ENCODE assay signal across 7 mouse cellular contexts in genomic region chr11:75880064-75880463, GRCm38 (mm10). TPM values are rescaled to one million over a fixed set of nuclear protein-coding genes. Genes with fewer than 3 reads are reported as not detected.
DNase-seq lines count a peak whose midpoint lies in the region; ATAC-seq and TF ChIP-seq lines count a peak whose summit lies in the region.

No protein-coding gene starts in this region.

- TF ChIP-seq CTCF in stomach, postnatal 0 days (IDR thresholded peaks at IDR 0.05; ENCODE audit: low read depth) = no peak
- no peak for TF ChIP-seq CTCF in layer of hippocampus, adult 2 months (conservative IDR thresholded peaks at IDR 0.05)

- 53% methylated on average over 8 of the region's 8 CpGs for WGBS in stomach, embryonic 14.5 days
- 42% methylated on average over 8 of the region's 8 CpGs for WGBS in stomach, postnatal 0 days
- WGBS in liver, embryonic 11.5 days = 73% methylated on average over 8 of the region's 8 CpGs

- no peak overlapping the region for H3K4me2 ChIP-seq in stomach, embryonic 14.5 days (replicated peaks; ENCODE audit: low read depth, low read length)
- no peak overlapping the region for H3K4me2 ChIP-seq in stomach, postnatal 0 days (replicated peaks; ENCODE audit: low read depth)
- no peak overlapping the region for H3K4me2 ChIP-seq in liver, embryonic 11.5 days

- H3K9me3 ChIP-seq in stomach, embryonic 14.5 days (ENCODE audit: control insufficient read depth, low read depth, low read length) = no peaks in the 10 kb centered on the region
- H3K9me3 ChIP-seq in stomach, postnatal 0 days (ENCODE audit: control insufficient read depth, low read length) = no peaks in the 10 kb centered on the region
- H3K9me3 ChIP-seq in liver, embryonic 11.5 days (ENCODE audit: control insufficient read depth, low read length) = no peaks in the 10 kb centered on the region

- ATAC-seq in stomach, embryonic 14.5 days (ENCODE audit: insufficient number of reproducible peaks, insufficient read depth, low FRiP score, low read depth) = no peak
- no peak for ATAC-seq in stomach, postnatal 0 days (ENCODE audit: low FRiP score, low TSS enrichment)
- ATAC-seq in liver, embryonic 11.5 days (replicated peaks; ENCODE audit: low FRiP score) = no peak

- no peak for TF ChIP-seq EP300 in stomach, postnatal 0 days (optimal IDR thresholded peaks at IDR 0.05)

- H3K4me3 ChIP-seq in stomach, embryonic 14.5 days (ENCODE audit: low read depth, low read length) = no peak overlapping the region
- H3K4me3 ChIP-seq in stomach, postnatal 0 days (ENCODE audit: low read depth, low read length) = no peak overlapping the region
- no peak overlapping the region for H3K4me3 ChIP-seq in layer of hippocampus, adult 2 months
- no peak overlapping the region for H3K4me3 ChIP-seq in liver, embryonic 11.5 days (ENCODE audit: low read depth, low read length)

- H3K9ac ChIP-seq in stomach, embryonic 14.5 days (replicated peaks; ENCODE audit: low read depth, low read length) = no peak overlapping the region
- no peak overlapping the region for H3K9ac ChIP-seq in stomach, postnatal 0 days (ENCODE audit: low read length)
- no peak overlapping the region for H3K9ac ChIP-seq in liver, embryonic 11.5 days (ENCODE audit: low read depth, low read length)

- DNase-seq in stomach, postnatal 0 days (ENCODE audit: low spot score) = no peak
- peak; percentile 62 to 73 for DNase-seq in cerebellum, postnatal 10 days
- DNase-seq in layer of hippocampus, adult 2 months (ENCODE audit: low spot score in 2 of 2) = peak; percentile 67 to 68
- DNase-seq in right cerebral cortex, postnatal 36 days (ENCODE audit: low spot score in 2 of 2) = peak; percentile 38 to 64
- no peak for DNase-seq in liver, embryonic 11.5 days (ENCODE audit: low spot score)
- no peak for DNase-seq in thymus, postnatal 0 days (ENCODE audit: low spot score)

- peak overlapping the region; percentile 17; the same call in 1 of the 2 replicates for H3K27ac ChIP-seq in stomach, embryonic 14.5 days (ENCODE audit: low read length)
- no peak overlapping the region for H3K27ac ChIP-seq in stomach, postnatal 0 days (replicated peaks)
- 0 out of 2 replicates have a peak overlapping the region, but pooled peaks have one; percentile 9 for H3K27ac ChIP-seq in layer of hippocampus, adult 2 months
- no peak overlapping the region for H3K27ac ChIP-seq in liver, embryonic 11.5 days (ENCODE audit: low read depth, low read length)

- H3K27me3 ChIP-seq in stomach, embryonic 14.5 days (ENCODE audit: control insufficient read depth, insufficient read depth, low read length) = no peaks in the 10 kb centered on the region
- H3K27me3 ChIP-seq in stomach, postnatal 0 days (ENCODE audit: control insufficient read depth, insufficient read depth, low read length) = no peaks in the 10 kb centered on the region
- H3K27me3 ChIP-seq in liver, embryonic 11.5 days (replicated peaks; ENCODE audit: control insufficient read depth, insufficient read depth, low read length) = no peaks in the 10 kb centered on the region

- peaks cover 15% of the 10 kb centered on the region; the same call in 1 of the 2 replicates for H3K4me1 ChIP-seq in stomach, embryonic 14.5 days (ENCODE audit: control insufficient read depth, insufficient read depth, low read length)
- H3K4me1 ChIP-seq in stomach, postnatal 0 days (replicated peaks; ENCODE audit: control insufficient read depth, insufficient read depth) = no peaks in the 10 kb centered on the region
- 0 out of 2 replicates have a peak, but pooled peaks cover 2% of the 10 kb centered on the region for H3K4me1 ChIP-seq in liver, embryonic 11.5 days (replicated peaks; ENCODE audit: control insufficient read depth, insufficient read depth, low read length)

- no peaks in the 10 kb centered on the region for H3K36me3 ChIP-seq in stomach, embryonic 14.5 days (ENCODE audit: control insufficient read depth, insufficient read depth, low read length)
- H3K36me3 ChIP-seq in stomach, postnatal 0 days (ENCODE audit: control insufficient read depth, insufficient read depth, low read length) = no peaks in the 10 kb centered on the region
- no peaks in the 10 kb centered on the region for H3K36me3 ChIP-seq in liver, embryonic 11.5 days (ENCODE audit: control insufficient read depth, insufficient read depth, low read length)

RNA-seq across cellular contexts. Expression of gene Rph3al, which starts 58.2 kb away (rescaled TPM):
- polyA plus RNA-seq in stomach, embryonic 14.5 days (2014; fragmentation: Nextera tagmentation; extraction: Ambion mirVana) = 8.6 and 10.6 TPM in 2 replicates
- 11.2 and 11.7 TPM in 2 replicates for polyA plus RNA-seq in stomach, postnatal 0 days (2015; fragmentation: Nextera tagmentation; extraction: Ambion mirVana)
- total RNA-seq in layer of hippocampus, adult 2 months (2021) = 1 to 10 TPM; 4.8 to 6.3 TPM
- 1.4 and 1.5 TPM in 2 replicates for polyA plus RNA-seq in liver, embryonic 11.5 days (2014; fragmentation: Nextera tagmentation; extraction: Ambion mirVana)
- 4.2 and 4.3 TPM in 2 replicates for polyA plus RNA-seq in thymus, postnatal 0 days (2015; fragmentation: Nextera tagmentation; extraction: Ambion mirVana)

Comparison
In these comparisons a context has a peak if more than half of its experiments do, and no peak if none do; other contexts are left out.
1. H3K27ac ChIP-seq: peak in stomach, embryonic 14.5 days (single experiment) and layer of hippocampus, adult 2 months (single experiment); none in stomach, postnatal 0 days (single experiment) and liver, embryonic 11.5 days (single experiment).
2. DNase-seq: peak in cerebellum, postnatal 10 days (2 of 2), layer of hippocampus, adult 2 months (2 of 2) and right cerebral cortex, postnatal 36 days (2 of 2); none in stomach, postnatal 0 days (single experiment), liver, embryonic 11.5 days (single experiment) and thymus, postnatal 0 days (single experiment).